27 mouse cellular contexts compared by ENCODE assay signal in genomic region chr3:41561787-41562186, GRCm38 (mm10). TPM values are rescaled to one million over a fixed set of nuclear protein-coding genes. Genes with fewer than 3 reads are reported as not detected.
DNase-seq lines count a peak whose midpoint lies in the region; ATAC-seq and TF ChIP-seq lines count a peak whose summit lies in the region.
"Had no signal": no experiment of that assay in that cellular context is flagged by ENCODE, and none has a peak within 500 bp of the region (broad histone marks: within the 10 kb centered on the region; RNA-seq: fewer than 3 reads in every experiment).

No protein-coding gene starts in this region.

- H3K4me1 ChIP-seq in E14TG2a.4 (replicated peaks; ENCODE audit: low read depth, low read length), result peaks cover 56% of the 10 kb centered on the region
- peaks cover 34% of the 10 kb centered on the region for H3K4me1 ChIP-seq in G1E (ENCODE audit: insufficient read depth, low read depth, low read length)

- H3K4me3 ChIP-seq in E14TG2a.4 (replicated peaks; ENCODE audit: low read length) (peak overlapping the region; percentile 86), G1E (ENCODE audit: low read depth, low read length) (peak overlapping the region; percentile 55; the same call in 1 of the 2 replicates)
- H3K4me3 ChIP-seq: forebrain, embryonic 10.5 days; gastrocnemius, adult 2 months; heart, embryonic 12.5 days; heart, embryonic 15.5 days; hindbrain, embryonic 10.5 days; hindbrain, embryonic 13.5 days; intestine, embryonic 15.5 days had no signal

- H3K9me3 ChIP-seq in E14TG2a.4 (ENCODE audit: low read length) (no peaks in the 10 kb centered on the region), G1E (replicated peaks) (no peaks in the 10 kb centered on the region)
- H3K9me3 ChIP-seq: heart, embryonic 12.5 days; heart, embryonic 15.5 days; hindbrain, embryonic 10.5 days; hindbrain, embryonic 13.5 days; intestine, embryonic 15.5 days had no signal

- intact Hi-C loops in left cerebral cortex, postnatal 10 days (cut with DNase I), result loop anchor here (5.0 to 10.0 kb wide), 3 partner anchors 157 to 379 kb away; no protein-coding TSS in a partner anchor

- peaks cover 68% of the 10 kb centered on the region for H3K36me3 ChIP-seq in E14TG2a.4 (ENCODE audit: insufficient read depth, low read length)
- peaks cover 33% of the 10 kb centered on the region for H3K36me3 ChIP-seq in G1E (replicated peaks)
- H3K36me3 ChIP-seq: forebrain, embryonic 10.5 days; heart, embryonic 12.5 days; heart, embryonic 15.5 days; hindbrain, embryonic 10.5 days; hindbrain, embryonic 13.5 days; intestine, embryonic 15.5 days had no signal

- no peak for ATAC-seq in G1E (ENCODE audit: extremely low read depth, insufficient number of reproducible peaks, low FRiP score, poor library complexity, severe bottlenecking)
- peak; percentile 18 for ATAC-seq in granulocyte monocyte progenitor cell, adult 5-6 weeks (replicated peaks; ENCODE audit: poor library complexity, severe bottlenecking)
- ATAC-seq: forebrain, embryonic 14.5 days; forebrain, postnatal 0 days; hindbrain, embryonic 16.5 days; intestine, embryonic 15.5 days had no signal

- DNase-seq in G1E (ENCODE audit: low spot score), result no peak
- DNase-seq in R1 (ENCODE audit: low read depth, low spot score), result peak; percentile 23
- no peak for DNase-seq in left cerebral cortex, adult 18-20 months (ENCODE audit: low spot score in 2 of 2)
- no peak for DNase-seq in right cerebral cortex, postnatal 4 days
- DNase-seq in left cerebral cortex, postnatal 10 days (ENCODE audit: extremely low spot score in 1 of 2, low spot score in 2 of 2), result no peak
- DNase-seq: adrenal gland, adult 8-10 months; adrenal gland, postnatal 36 days; cerebellum, adult 18-20 months; cerebellum, adult 9-10 months; cerebellum, postnatal 14 days; forebrain, postnatal 0 days; gastrocnemius, adult 2 months; gastrocnemius, postnatal 14 days; heart, adult 18-20 months; heart, postnatal 10 days; heart, postnatal 36 days; kidney, adult 11 months had no signal

- H3K27me3 ChIP-seq in E14TG2a.4 (ENCODE audit: insufficient read depth, low read length), result no peaks in the 10 kb centered on the region
- H3K27me3 ChIP-seq in G1E (ENCODE audit: insufficient read depth, low read length), result no peaks in the 10 kb centered on the region
- H3K27me3 ChIP-seq: heart, embryonic 12.5 days; heart, embryonic 15.5 days; hindbrain, embryonic 13.5 days; intestine, embryonic 15.5 days had no signal

- TF ChIP-seq CTCF in E14TG2a.4 (conservative IDR thresholded peaks at IDR 0.05; ENCODE audit: low read length) (no peak), G1E (IDR thresholded peaks at IDR 0.05; ENCODE audit: low read depth, low read length) (no peak)

RNA-seq across cellular contexts. Expression of gene Jade1, which starts 6.3 kb away (rescaled TPM):
- total RNA-seq in G1E (2014; fragmentation: Nextera tagmentation) (129 and 146 TPM in 2 replicates), G1E (2017) (138 and 159 TPM in 2 replicates)
- 48.2 and 63.7 TPM in 2 replicates for polyA plus RNA-seq in G1E (2012)
- total RNA-seq in granulocyte monocyte progenitor cell, adult 5-6 weeks (2014; fragmentation: Nextera tagmentation), result 32.6 and 53.3 TPM in 2 replicates
- 38.8 and 72.7 TPM in 2 replicates for total RNA-seq in granulocyte monocyte progenitor cell, adult 5-6 weeks (2017)
- total RNA-seq in left cerebral cortex, adult 18-20 months (2021), result 10 to 100 TPM; 45.8 to 48.6 TPM
- total RNA-seq in left cerebral cortex, postnatal 10 days (2021), result 10 to 100 TPM; 23.0 to 25.3 TPM
